Mouse (Mus musculus): ENCODE measurements around the gene Ear6.
"Not testable (repeated sequence)": the region's sequence is repeated elsewhere in the genome, so short reads cannot be mapped to it uniquely, and the experiment has no call there.

The Ear6 gene

GRCm38 (mm10) chr14:51853399-51853798, at the start of gene Ear6:
Gene Ear6 (plus strand): TSS chr14:51853699.
- no peak for DNase-seq

DNA sequence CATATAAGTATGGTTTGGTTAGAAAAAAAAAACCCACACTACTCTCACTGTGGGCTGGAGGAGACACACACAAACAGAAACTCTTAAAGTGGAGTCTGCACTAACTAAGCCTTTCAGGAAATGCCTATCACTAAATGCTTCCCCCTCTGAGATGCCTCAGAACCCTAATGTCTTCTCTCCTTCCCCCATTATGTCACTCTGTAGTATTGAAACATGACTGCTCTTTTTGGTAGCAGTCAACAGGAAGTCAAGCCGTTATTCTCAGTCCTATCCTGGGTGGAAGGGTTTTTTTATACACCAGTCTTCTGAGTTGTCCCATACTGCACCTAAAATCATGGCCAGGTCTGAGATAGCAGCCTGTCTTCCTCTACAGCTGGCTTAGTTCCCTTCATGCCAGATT, 26.9 kb upstream of the Ear6 start:
- DNase-seq: no peak

DNA sequence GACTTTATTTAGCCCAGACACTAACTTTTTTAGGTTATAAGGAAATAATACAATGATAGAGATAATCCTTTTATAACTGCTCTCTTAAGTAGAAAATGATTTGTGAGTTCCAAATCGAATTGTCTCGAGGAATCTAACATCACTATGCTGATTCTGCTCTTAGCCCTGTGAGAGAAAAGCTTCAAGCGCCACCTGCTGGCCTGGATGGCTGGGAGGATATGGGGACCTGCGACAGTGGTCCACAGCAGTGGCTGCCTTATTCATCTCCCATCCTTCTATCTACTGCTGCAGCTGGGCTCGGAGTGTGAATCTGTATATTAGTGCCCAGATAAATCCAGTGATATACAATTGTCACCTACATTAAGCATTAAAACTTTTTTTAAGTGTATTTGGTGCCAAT, 25.7 kb upstream of the Ear6 start:
- DNase-seq: not testable (repeated sequence)

GRCm38 (mm10) chr14:51829188-51829587, 24.3 kb upstream of the Ear6 start:
- no peak for DNase-seq

GRCm38 (mm10) chr14:51838480-51838879, 15.0 kb upstream of the Ear6 start:
- DNase-seq: not testable (repeated sequence)

DNA sequence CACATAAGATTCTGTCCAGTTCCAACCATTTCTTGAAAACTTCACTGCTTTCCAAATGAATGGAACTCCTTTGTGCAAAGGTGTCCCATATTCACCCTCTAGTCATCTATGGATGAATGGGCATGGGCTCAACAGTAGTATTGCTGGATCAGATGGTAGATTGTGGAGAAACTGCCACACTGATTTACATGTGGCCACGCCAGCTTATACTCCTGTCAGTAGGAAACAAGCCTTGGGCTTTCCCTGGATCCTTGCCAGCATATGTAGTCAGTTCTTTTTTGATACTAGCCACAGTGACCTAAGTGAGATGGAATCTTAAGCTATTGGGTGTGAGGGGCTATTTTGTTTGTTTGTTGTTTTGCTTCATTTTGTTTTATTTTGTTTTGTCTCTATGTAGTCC, 11.2 kb upstream of the Ear6 start:
- no peak for DNase-seq

DNA sequence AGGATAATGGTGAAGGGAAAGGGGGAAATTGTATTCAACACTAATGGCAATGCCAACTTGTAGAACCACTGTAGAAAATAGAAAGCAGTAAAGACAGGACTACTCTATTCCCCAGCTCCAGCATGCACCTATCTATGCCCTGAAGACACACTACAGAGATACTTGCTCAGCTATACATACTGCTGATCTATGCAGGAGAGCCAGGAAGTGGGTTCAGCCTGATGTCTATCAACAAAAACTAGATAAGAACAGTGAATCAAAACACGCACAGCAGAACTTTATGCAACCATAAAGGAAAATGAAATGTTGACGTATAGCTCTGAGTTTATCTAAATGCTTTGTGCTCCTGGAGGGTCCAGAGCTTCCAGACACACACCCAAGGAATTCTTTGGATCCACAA, 10.7 kb upstream of the Ear6 start:
- DNase-seq: no peak

- no peak for DNase-seq
Measured at GRCm38 (mm10) chr14:51843882-51844281, 9.6 kb upstream of the Ear6 start.

- DNase-seq: no peak
Measured at GRCm38 (mm10) chr14:51846566-51846965, 6.9 kb upstream of the Ear6 start.

- not testable (repeated sequence) for DNase-seq
Measured at GRCm38 (mm10) chr14:51851006-51851405, 2.5 kb upstream of the Ear6 start.

DNA sequence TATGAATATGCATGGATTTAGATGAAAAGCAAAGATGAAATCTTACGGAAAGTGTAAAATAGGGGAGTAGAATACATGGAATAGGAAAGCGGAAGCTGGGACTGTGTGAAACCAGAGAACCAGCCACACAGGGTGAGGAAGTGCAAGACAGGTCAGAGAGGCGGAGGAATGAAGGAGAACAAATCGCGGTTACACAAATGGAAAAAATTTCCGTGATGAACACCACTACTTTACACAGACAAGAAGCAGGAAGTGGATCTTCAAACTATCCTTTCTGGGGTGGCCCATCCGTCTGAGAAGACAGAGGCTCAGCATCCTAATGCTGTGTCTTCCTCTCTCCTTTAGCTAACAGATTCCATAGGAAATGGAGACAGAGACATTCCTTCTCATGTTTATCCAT, 1.8 kb downstream of the Ear6 start:
- DNase-seq: not testable (repeated sequence)

DNA sequence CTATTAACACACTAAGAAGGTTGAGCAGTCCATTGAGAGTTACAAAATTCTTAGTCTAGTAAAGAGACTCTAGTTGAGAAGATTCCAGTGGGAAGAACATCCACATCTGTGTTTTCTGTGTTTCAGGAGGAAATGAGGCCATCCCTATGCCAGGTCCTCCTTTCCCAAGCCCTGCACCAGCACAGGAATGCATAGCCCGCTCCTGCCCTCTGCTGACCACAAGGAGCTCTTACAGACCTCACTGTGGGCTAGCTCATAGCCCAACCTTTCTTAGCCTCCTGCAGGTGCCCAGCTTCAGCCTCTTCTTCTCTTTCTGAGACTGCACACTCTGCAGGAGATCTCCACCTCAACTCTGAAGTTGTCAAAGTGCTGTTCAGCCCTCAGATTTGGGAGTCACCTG, 10.1 kb downstream of the Ear6 start:
- not testable (repeated sequence) for DNase-seq

DNA sequence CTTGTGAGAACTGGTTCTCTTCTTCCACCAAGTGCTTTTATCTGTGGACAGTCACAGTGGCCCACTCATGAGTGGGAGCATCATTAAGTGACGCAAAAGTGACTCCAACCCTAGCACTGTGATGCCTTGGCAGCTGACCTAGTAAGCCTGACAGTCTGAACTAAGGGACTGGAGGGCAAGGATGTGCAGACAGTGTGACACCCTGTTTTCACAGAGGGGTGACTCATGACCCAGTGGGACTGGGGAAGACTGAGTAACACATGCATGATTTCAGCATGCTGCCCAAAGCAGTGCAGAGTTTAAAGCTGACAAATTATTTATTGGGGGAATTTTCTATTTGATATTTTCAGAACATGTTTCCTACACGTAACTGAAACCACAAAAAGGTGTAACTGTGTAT, 17.3 kb downstream of the Ear6 start:
- no peak for DNase-seq

DNA sequence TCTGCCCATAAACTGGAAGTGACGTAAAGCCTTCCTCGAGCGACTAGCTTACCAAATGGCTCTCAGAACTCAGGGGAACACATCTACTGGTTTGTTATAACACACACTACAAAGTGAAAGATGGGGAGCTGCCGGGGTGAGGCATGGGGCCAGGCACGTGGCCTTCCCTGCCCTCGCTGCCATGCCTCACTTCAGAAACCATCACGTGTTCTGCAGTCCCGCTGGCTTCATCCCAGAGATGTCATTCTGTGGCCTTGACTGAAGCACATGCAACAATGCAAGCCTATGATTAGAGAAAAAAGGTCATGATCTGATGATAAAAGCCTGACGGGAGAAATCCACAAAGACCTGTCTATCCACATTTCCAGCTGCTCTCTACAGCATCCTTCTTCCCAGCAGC, 18.2 kb downstream of the Ear6 start:
- no peak for DNase-seq

- DNase-seq: no peak
Measured at GRCm38 (mm10) chr14:51877517-51877916, 24.0 kb downstream of the Ear6 start.

GRCm38 (mm10) chr14:51883527-51884030, 30.1 kb downstream of the Ear6 start:
- peak; percentile 77 to 82 for DNase-seq

DNA sequence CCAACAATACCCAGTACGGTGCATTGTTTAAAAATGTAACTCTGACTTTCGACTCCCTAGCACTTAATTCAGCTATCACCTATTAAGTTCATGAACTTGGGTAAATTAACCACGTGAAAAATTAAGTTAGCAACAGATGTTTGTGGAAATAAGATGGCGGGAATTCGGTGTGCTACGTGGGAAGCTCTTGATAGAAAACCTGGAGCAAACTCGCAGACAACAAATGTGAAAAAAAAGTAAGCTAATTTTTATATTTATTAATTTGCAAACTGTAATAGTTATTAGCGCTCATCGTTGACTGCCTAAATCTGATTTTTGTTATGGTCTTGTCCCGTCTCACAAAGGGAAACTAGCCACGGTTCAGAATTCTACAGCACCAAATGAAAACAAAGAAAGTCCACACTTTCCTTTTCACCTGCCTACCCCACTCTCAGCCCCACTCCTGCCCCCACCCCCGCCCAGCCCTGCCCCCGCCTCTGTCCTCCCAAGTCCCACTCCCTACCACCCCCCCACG, 30.6 kb downstream of the Ear6 start:
- DNase-seq: no peak

DNA sequence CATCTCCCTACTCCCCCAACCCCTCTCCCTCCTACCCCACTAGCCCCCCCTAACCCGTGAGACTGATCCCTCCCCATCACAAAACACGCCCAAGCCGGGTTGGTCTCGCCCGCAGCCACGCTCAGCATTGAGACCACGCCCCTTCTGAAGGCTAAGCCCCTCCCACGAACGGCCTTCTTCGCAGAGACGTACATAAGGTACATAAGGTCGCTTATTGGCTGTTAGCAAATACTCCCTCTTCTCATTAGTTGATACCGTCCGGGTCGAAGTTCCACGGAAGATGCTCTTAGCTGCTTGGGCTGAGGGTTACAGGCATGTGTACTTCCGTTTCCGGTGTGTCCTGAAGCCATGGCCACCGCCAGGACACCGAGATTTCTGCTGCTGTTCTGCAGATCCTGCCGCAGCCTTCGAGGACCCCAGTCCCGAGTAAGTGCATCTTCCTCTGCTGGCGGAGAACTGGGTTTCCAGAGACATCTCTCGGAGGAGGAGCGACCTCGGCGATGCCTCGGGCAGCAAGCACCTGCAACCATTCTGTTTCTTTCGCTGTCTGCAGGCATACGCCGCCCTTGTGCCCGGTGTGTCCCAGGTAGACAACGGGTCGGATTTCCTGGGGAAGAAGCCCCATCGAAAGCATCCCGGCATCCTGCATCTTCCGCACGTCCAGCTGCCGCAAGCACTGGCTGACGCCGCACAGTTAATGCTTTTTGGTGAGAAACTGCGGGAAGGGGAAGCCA, 31.3 kb downstream of the Ear6 start, which contains the start of gene Mettl17:
TSS of gene Mettl17 (plus strand) at position 245 of the 734 bp plus-strand sequence.
- peak; percentile 95 to 97 for DNase-seq

DNA sequence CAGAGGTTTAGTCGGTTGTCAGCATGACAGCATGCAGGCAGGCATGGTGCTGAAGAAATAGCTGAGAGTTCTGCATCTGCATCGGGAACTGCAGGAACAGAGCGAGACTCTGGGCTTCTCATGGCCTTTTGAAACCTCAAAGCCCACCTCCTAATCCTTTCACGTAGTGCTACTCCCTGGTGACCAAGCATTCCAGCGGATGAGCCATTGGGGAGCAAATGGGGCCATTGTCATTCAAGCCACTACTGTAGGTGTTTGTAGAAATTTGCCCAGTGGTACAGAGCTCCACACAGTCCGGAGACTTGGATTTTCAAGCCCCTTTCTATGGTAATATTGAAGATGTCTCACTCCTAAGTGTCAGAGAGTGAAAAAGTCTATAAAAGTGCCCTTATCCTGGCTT, 32.6 kb downstream of the Ear6 start:
- DNase-seq: no peak

- DNase-seq: no peak
Measured at GRCm38 (mm10) chr14:51889833-51890232, 36.3 kb downstream of the Ear6 start.

GRCm38 (mm10) chr14:51892191-51892939, 38.9 kb downstream of the Ear6 start, which contains the start of gene Slc39a2:
Gene Slc39a2 (plus strand): TSS chr14:51892889.
- no peak for DNase-seq

DNA sequence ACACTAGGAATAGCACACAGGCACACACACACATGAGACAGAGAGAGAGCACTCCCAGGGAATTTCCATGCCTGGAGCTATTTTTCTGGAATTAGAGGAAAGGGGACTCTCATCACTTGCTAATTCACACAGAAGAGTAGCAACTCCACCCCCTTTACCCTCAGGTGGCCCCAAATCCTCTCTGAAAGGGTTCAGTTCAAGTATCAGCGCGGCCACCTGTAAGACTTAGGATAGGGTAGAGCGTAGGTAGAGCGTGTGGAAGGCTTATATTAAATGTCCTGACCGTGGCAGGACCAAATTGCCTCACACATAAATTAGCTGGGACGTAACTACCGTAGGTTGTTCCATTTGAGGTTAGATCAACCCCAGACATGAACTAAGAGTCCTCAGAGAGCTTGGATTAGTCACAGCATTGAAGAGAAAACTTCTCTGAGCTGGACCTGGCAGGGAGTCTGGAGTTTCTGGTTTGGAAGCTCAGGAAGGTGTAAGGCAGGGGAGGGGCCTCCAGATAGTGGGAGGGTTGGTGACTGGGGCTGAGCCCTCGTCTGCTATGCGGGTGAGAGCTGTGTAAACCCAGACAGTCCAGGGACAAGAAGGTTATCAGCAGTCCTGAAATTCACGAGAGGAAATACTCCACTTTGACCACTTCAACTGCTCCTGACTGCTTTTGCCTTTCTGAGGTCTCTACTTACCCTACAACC, 39.7 kb downstream of the Ear6 start:
- DNase-seq: peak; percentile 67 to 78

GRCm38 (mm10) chr14:51893809-51894208, 40.3 kb downstream of the Ear6 start:
- no peak for DNase-seq

Data from lung, adult 18-20 months (tissue).